Mouse (Mus musculus): ENCODE results near the gene Slc7a1.
A peak's percentile ranks its signal among the peaks of the same experiment; 100 is the strongest.

Slc7a1 gene

GRCm38 (mm10) chr5:148399660-148400443 lies at the start of gene Slc7a1:
TSS of gene Slc7a1 (minus strand) at chr5:148399904.
- peak; percentile 95 for DNase-seq (ENCODE audit: extremely low read depth, insufficient read length, low spot score)

- DNase-seq (ENCODE audit: extremely low read depth, insufficient read length, low spot score): no peak
Measured at GRCm38 (mm10) chr5:148444974-148445373, 45.3 kb upstream of the Slc7a1 start.

GRCm38 (mm10) chr5:148443734-148444133 lies 44.0 kb upstream of the Slc7a1 start:
- DNase-seq (ENCODE audit: extremely low read depth, insufficient read length, low spot score): peak; percentile 93

- no peak for DNase-seq (ENCODE audit: extremely low read depth, insufficient read length, low spot score)
Measured at GRCm38 (mm10) chr5:148435660-148436059, 36.0 kb upstream of the Slc7a1 start.

- DNase-seq (ENCODE audit: extremely low read depth, insufficient read length, low spot score): no peak
Measured at GRCm38 (mm10) chr5:148432121-148432520, 32.4 kb upstream of the Slc7a1 start.

- no peak for DNase-seq (ENCODE audit: extremely low read depth, insufficient read length, low spot score)
Measured at GRCm38 (mm10) chr5:148428846-148429245, 29.1 kb upstream of the Slc7a1 start.

GRCm38 (mm10) chr5:148425136-148425535 lies 25.4 kb upstream of the Slc7a1 start:
- DNase-seq (ENCODE audit: extremely low read depth, insufficient read length, low spot score): no peak

GRCm38 (mm10) chr5:148421326-148421725 lies 21.6 kb upstream of the Slc7a1 start:
- DNase-seq (ENCODE audit: extremely low read depth, insufficient read length, low spot score): no peak

GRCm38 (mm10) chr5:148419112-148419526 lies 19.4 kb upstream of the Slc7a1 start:
- DNase-seq (ENCODE audit: extremely low read depth, insufficient read length, low spot score): no peak

GRCm38 (mm10) chr5:148418436-148418835 lies 18.7 kb upstream of the Slc7a1 start:
- DNase-seq (ENCODE audit: extremely low read depth, insufficient read length, low spot score): no peak

GRCm38 (mm10) chr5:148417756-148418155 lies 18.1 kb upstream of the Slc7a1 start:
- no peak for DNase-seq (ENCODE audit: extremely low read depth, insufficient read length, low spot score)

GRCm38 (mm10) chr5:148416461-148416860 lies 16.8 kb upstream of the Slc7a1 start:
- no peak for DNase-seq (ENCODE audit: extremely low read depth, insufficient read length, low spot score)

- DNase-seq (ENCODE audit: extremely low read depth, insufficient read length, low spot score): no peak
Measured at GRCm38 (mm10) chr5:148414233-148414632, 14.5 kb upstream of the Slc7a1 start.

GRCm38 (mm10) chr5:148412504-148412903 lies 12.8 kb upstream of the Slc7a1 start:
- no peak for DNase-seq (ENCODE audit: extremely low read depth, insufficient read length, low spot score)

GRCm38 (mm10) chr5:148409465-148409864 lies 9.8 kb upstream of the Slc7a1 start:
- DNase-seq (ENCODE audit: extremely low read depth, insufficient read length, low spot score): no peak

GRCm38 (mm10) chr5:148406913-148407312 lies 7.2 kb upstream of the Slc7a1 start:
- DNase-seq (ENCODE audit: extremely low read depth, insufficient read length, low spot score): no peak

GRCm38 (mm10) chr5:148404548-148404947 lies 4.8 kb upstream of the Slc7a1 start:
- no peak for DNase-seq (ENCODE audit: extremely low read depth, insufficient read length, low spot score)

- no peak for DNase-seq (ENCODE audit: extremely low read depth, insufficient read length, low spot score)
Measured at GRCm38 (mm10) chr5:148402641-148403040, 2.9 kb upstream of the Slc7a1 start.

GRCm38 (mm10) chr5:148398766-148399659 lies 691 bp downstream of the Slc7a1 start:
- DNase-seq (ENCODE audit: extremely low read depth, insufficient read length, low spot score): peak; percentile 87

GRCm38 (mm10) chr5:148398451-148398765 lies 1.3 kb downstream of the Slc7a1 start:
- peak; percentile 44 for DNase-seq (ENCODE audit: extremely low read depth, insufficient read length, low spot score)

GRCm38 (mm10) chr5:148397911-148398310 lies 1.8 kb downstream of the Slc7a1 start:
- DNase-seq (ENCODE audit: extremely low read depth, insufficient read length, low spot score): no peak

- no peak for DNase-seq (ENCODE audit: extremely low read depth, insufficient read length, low spot score)
Measured at GRCm38 (mm10) chr5:148397418-148397817, 2.3 kb downstream of the Slc7a1 start.
